Mouse (Mus musculus): ENCODE results near the gene Ube2g1. TPM values are rescaled to one million over a fixed set of nuclear protein-coding genes. Genes with fewer than 3 reads are reported as not detected.

Ube2g1 gene
- 10 to 100 TPM; 63.8 to 71.0 TPM for total RNA-seq (2021)

DNA sequence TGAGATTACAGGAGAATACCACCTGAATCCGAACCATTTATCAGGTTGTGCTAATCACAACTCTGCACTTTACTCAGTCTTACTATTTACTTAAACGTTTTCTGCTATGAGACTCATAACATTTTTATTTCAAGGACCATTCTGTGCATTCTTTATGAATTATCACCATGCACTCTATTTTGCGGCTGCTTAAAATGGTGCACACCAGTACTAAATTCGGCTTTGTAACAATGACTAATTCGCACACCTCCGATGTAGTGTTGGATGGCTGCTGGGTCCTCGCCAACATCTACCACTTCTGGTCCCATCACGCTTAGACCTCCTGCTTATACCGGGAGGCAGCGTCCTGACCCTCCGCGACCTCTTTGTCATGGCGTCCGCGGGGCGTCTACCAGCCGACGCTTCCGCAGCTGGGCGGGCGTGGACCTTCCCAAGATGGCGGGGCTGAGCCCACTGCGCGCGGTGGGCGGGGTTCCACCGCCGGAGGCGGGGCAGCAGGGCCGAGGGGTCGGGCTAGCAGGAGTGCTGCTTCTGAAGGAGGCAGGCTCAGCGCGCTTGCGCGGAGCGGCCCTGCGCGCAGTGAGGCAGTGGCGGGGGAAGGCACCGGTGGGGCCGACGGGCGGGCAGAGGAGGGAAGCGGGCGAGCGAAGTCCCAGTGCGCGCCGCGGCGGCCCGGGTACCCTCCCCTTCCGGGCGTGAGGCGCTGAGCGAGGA lies at the start of gene Ube2g1:
Gene Ube2g1 (plus strand): TSS at position 590 of the 714 bp plus-strand sequence.
- DNase-seq = peak; percentile 99
- intact Hi-C loops (cut with DNase I) = loop anchor here (2.0 kb wide), 1 partner anchor 84 kb away; the partner anchor contains the start of gene Ankfy1

GRCm38 (mm10) chr11:72558155-72558554 lies 48.9 kb upstream of the Ube2g1 start:
- intact Hi-C loops (cut with DNase I) = no loop called here
- no peak for DNase-seq

DNA sequence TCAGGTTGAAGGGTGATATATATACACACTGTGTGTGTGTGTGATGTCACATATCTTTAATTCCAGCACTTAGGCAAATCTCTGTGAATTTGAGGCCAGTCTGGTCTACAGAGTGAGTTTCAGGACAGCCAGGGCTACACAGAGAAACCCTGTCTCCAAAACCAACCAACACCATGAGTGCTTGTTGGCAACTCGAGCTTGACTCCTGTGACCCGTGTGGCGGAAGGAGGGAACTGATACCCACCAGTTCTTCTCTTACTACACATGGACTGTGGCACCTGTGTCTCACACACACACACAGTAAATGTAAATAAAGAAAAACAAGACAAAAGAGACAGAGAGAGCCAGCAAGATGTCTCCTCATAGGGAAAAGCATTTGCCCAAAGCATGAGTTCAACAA lies 46.4 kb upstream of the Ube2g1 start:
- intact Hi-C loops (cut with DNase I) = loop anchor here (5.0 kb wide), 2 partner anchors 113 to 203 kb away; no protein-coding TSS in a partner anchor
- DNase-seq = no peak

DNA sequence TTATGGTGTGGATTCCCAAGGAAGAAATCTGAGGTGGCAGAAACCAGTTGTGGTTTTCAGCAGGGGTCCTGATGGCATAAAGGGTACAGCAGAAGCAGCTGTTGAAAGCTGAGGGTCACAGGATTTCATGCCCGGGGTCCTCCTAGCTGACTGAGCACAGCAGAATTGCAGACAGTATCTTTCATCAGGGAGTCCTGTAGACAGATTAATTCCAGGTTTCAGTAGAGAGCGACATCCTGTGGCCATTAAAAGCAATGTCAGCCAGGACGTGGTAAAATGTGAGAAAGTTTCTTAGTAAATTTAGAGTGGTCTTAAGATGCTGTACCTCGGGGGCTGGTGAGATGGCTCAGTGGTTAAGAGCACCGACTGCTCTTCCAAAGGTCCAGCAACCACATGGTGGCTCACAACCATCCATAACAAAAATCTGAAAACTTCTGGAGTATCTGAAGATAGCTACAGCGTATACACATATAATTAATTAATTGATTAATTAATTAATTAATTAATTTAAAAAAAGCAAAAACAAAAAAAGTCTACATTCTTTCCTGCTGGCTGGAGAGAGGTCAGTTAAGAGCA lies 42.8 kb upstream of the Ube2g1 start:
- DNase-seq = peak; percentile 50 to 62
- intact Hi-C loops (cut with DNase I) = loop anchor here (1.0 to 5.0 kb wide), 4 partner anchors 74 to 222 kb away; no protein-coding TSS in a partner anchor

GRCm38 (mm10) chr11:72566304-72566703 lies 40.8 kb upstream of the Ube2g1 start:
- no peak for DNase-seq
- intact Hi-C loops (cut with DNase I) = loop anchor here (5.0 kb wide), 1 partner anchor 344 kb away; no protein-coding TSS in a partner anchor

- intact Hi-C loops (cut with DNase I) = loop anchor here (5.0 kb wide), 1 partner anchor 345 kb away; no protein-coding TSS in a partner anchor
- no peak for DNase-seq
Observed at GRCm38 (mm10) chr11:72566816-72567338, 40.2 kb upstream of the Ube2g1 start.

- DNase-seq = peak in 1 of 2 experiments; percentile 43
- intact Hi-C loops (cut with DNase I) = loop anchor here (5.0 kb wide), 1 partner anchor 347 kb away; no protein-coding TSS in a partner anchor
Observed at GRCm38 (mm10) chr11:72569051-72569450, 38.0 kb upstream of the Ube2g1 start.

GRCm38 (mm10) chr11:72569671-72570318 lies 37.3 kb upstream of the Ube2g1 start:
- intact Hi-C loops (cut with DNase I) = loop anchor here (1.0 to 5.0 kb wide), 2 partner anchors 155 to 347 kb away; no protein-coding TSS in a partner anchor
- peak in 1 of 2 experiments; percentile 18 for DNase-seq

- DNase-seq = peak; percentile 87 to 92
- intact Hi-C loops (cut with DNase I) = loop anchor here (1.0 kb wide), 1 partner anchor 154 kb away; no protein-coding TSS in a partner anchor
Observed at GRCm38 (mm10) chr11:72570319-72570979, 36.6 kb upstream of the Ube2g1 start.

- peak; percentile 42 to 59 for DNase-seq
- intact Hi-C loops (cut with DNase I) = no loop called here
Observed at GRCm38 (mm10) chr11:72573819-72574218, 33.3 kb upstream of the Ube2g1 start.

DNA sequence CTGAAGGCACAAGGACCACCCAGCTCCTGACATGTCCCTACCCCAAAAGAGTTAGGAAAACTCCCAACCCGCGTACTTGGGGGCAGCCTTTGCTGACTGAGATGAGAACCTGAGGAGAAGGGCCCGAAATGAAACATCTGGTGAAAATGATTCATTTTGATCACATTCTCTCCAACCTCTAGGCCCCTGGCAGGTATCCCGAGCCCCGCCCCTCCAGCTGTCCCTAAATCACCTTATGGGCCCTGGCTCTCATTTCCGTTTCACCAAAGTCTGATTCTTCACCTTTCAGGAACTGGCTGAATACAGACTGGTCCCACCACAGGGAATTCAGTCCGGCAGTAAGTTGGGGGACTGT lies 31.0 kb upstream of the Ube2g1 start:
- intact Hi-C loops (cut with DNase I) = no loop called here
- DNase-seq = no peak

DNA sequence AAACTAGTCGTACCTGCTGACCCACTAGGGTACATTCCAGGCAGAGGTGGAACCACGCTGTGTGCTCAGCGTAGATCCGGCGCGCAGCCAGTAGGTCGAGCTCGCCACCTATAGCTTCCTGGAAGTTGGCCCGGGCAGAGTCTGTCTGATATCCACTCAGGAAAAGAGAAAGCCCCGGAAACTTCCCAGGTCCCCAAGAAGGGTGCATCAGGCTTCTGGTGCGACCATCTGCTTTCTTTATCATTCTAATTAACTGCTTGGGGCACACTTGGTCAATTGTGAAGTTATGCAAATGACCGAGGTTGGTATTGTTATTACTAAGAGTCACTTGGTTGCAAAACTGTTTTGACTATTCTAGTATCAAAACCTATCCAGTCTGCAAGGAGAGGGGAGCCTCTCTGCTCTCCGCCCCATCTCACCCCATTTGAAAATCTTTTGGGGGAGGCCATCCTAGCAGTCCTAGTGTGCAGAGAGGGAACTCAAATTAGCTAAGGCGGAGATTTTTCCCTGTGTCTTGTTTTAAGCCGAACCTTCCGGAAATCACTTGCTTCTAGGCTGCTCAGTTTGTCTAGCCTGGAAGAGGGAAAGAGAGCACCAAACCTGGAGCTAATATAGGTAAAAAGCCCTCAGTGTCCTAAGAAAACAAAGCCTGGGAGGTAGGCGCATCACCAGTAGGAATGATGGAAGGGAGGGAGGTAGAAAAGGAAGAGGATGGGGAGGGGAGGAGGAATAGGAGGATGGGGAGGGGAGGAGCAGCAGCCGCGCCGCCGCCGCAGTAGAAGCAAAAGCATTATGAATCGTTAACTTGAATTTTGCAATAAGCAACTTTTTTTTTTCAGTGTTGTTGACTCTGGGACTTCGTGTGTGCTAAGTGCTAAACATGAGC lies 30.4 kb upstream of the Ube2g1 start:
- DNase-seq = peak; percentile 28
- intact Hi-C loops (cut with DNase I) = no loop called here

DNA sequence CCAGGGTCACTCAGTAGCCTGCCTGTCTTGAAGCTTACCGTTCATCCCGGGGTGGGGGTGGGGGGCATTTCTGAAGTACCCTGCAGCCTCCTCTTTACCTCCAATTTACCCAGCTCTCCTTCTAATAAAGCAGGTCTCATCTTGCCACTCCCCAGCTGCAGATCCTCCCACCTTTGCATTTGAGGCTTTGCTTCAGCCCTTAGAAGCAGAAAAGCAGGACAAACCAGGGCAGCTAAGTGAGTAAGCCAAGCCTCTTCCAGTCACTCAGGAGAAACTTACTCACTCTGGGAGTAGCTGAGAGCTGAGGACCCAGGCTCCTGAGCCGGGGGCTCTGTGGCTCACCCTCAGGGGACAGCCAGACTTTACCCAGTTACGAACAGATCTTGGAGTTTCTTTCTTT lies 28.6 kb upstream of the Ube2g1 start:
- no peak for DNase-seq
- intact Hi-C loops (cut with DNase I) = no loop called here

- DNase-seq = no peak
- intact Hi-C loops (cut with DNase I) = no loop called here
Observed at GRCm38 (mm10) chr11:72581609-72582447, 25.3 kb upstream of the Ube2g1 start.

GRCm38 (mm10) chr11:72582448-72582705 lies 24.7 kb upstream of the Ube2g1 start:
- intact Hi-C loops (cut with DNase I) = no loop called here
- DNase-seq = no peak

DNA sequence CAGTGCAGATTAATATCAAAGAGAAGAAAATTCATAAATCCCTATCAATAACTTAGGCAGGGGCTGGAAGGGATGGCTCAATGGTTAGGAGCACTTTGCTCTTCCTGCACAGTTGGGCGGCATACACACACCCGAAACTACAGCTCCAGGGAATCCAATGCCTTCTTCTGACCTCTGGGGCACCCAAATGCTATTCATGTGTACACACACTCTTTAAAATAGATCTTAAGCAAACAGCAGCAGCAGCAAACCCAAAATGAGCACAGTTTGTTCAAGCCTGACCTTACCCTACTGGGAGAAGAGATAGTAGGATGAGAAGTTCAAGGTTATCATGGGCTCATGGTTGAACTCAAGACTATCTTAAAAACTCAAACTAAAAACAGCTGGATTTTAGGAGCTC lies 24.0 kb upstream of the Ube2g1 start:
- DNase-seq = no peak
- intact Hi-C loops (cut with DNase I) = no loop called here

- DNase-seq = no peak
- intact Hi-C loops (cut with DNase I) = no loop called here
Observed at GRCm38 (mm10) chr11:72586570-72586969, 20.5 kb upstream of the Ube2g1 start.

GRCm38 (mm10) chr11:72587537-72588233 lies 19.4 kb upstream of the Ube2g1 start:
- intact Hi-C loops (cut with DNase I) = no loop called here

More at GRCm38 (mm10) chr11:72587537-72588233, 19.4 kb upstream of the Ube2g1 start:
- DNase-seq = no peak

Data from heart, postnatal 10 days (tissue).